Mouse (Mus musculus): ENCODE measurements around the gene Sh2d6. TPM values are rescaled to one million over a fixed set of nuclear protein-coding genes. Genes with fewer than 3 reads are reported as not detected.

The Sh2d6 gene
- total and polyA plus RNA-seq, 3 experiments: 0.21 TPM; not detected in 2

DNA sequence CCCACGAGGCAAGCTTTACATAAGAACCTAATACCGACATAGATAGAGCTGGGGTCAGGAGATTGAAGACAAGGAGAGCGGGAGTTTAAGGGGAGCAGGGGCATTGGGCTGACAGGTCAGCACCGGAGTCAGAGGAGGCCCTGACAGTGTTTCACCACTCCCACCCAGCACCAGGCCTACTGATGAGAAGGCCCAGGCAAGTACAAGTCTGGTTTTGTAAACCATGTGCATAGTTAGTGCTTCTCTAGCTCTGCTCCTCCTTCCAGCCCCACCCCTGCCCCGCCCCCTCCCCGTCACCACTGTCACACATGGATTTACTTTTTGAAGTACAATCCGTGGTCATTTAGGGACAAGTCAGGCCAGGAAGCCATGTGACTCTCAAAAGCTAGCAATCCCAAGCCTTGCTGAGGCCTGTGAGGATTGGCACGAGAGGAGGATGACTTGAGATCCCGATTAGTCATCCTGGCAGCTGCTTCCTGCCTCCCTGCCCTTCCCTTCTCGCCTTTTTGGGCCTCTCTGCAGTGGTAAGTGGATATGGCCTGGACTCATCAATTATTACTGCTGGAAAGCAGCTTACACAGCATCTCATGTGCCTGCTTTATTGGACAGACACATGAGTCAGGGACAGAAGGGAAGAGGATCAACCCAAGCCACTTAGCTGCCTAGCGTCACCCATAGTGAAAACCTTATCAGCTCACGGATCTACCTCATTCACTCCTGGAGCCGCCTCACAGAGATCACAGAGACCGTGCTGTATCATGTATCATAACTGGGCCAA, 48.1 kb downstream of the Sh2d6 start:
- Histone ChIP-seq H3K9ac (ENCODE audit: low read depth, low read length) (no peak overlapping the region), H3K27me3 (ENCODE audit: control insufficient read depth, insufficient read depth, low read length) (no peaks in the 10 kb centered on the region), H3K4me3 (no peak overlapping the region), H3K36me3 (ENCODE audit: control insufficient read depth, insufficient read depth, low read length) (no peaks in the 10 kb centered on the region), H3K4me1 (ENCODE audit: control insufficient read depth, insufficient read depth, low read length) (peaks cover 12% of the 10 kb centered on the region), H3K79me2 (replicated peaks; ENCODE audit: control insufficient read depth, insufficient read depth, low read length) (no peaks in the 10 kb centered on the region), H3K27ac (peak overlapping the region; percentile 64)
- intact Hi-C loops (cut with DNase I): loop anchor here (2.0 kb wide), 1 partner anchor 39 kb away; no protein-coding TSS in a partner anchor
- peak; percentile 73; the same call in 1 of the 2 replicates for TF ChIP-seq EP300 (IDR thresholded peaks at IDR 0.05; ENCODE audit: insufficient read depth, low read depth, low read length)
- no peak for TF ChIP-seq CTCF (IDR thresholded peaks at IDR 0.05)
- no peak for TF ChIP-seq POLR2A (IDR thresholded peaks at IDR 0.05; ENCODE audit: insufficient read depth, low read depth, low read length)
- peak; percentile 51 to 71 for DNase-seq
- WGBS: 42% methylated on average over 14 of the region's 14 CpGs

GRCm38 (mm10) chr6:72466171-72466570, 55.3 kb downstream of the Sh2d6 start:
- no peaks in the 10 kb centered on the region for H3K79me2 ChIP-seq (replicated peaks; ENCODE audit: control insufficient read depth, insufficient read depth, low read length)
- WGBS: 88% methylated on average over 4 of the region's 4 CpGs
- no peak overlapping the region for H3K4me3 ChIP-seq
- H3K36me3 ChIP-seq (ENCODE audit: control insufficient read depth, insufficient read depth, low read length): no peaks in the 10 kb centered on the region
- no peak for TF ChIP-seq CTCF (IDR thresholded peaks at IDR 0.05)
- no peak overlapping the region for H3K9ac ChIP-seq (ENCODE audit: low read depth, low read length)
- no peak for DNase-seq
- H3K4me1 ChIP-seq (ENCODE audit: control insufficient read depth, insufficient read depth, low read length): peaks cover 7% of the 10 kb centered on the region
- H3K27ac ChIP-seq: peak overlapping the region; percentile 26; the same call in 1 of the 2 replicates
- intact Hi-C loops (cut with DNase I): no loop called here
- H3K27me3 ChIP-seq (ENCODE audit: control insufficient read depth, insufficient read depth, low read length): no peaks in the 10 kb centered on the region

GRCm38 (mm10) chr6:72465361-72466157, 55.9 kb downstream of the Sh2d6 start:
- H3K27ac ChIP-seq: peak overlapping the region; percentile 55
- TF ChIP-seq EP300 (IDR thresholded peaks at IDR 0.05; ENCODE audit: insufficient read depth, low read depth, low read length) (no peak), POLR2A (IDR thresholded peaks at IDR 0.05; ENCODE audit: insufficient read depth, low read depth, low read length) (no peak), CTCF (IDR thresholded peaks at IDR 0.05) (no peak)

More at GRCm38 (mm10) chr6:72465361-72466157, 55.9 kb downstream of the Sh2d6 start:
- H3K79me2 ChIP-seq (replicated peaks; ENCODE audit: control insufficient read depth, insufficient read depth, low read length): no peaks in the 10 kb centered on the region
- H3K27me3 ChIP-seq (ENCODE audit: control insufficient read depth, insufficient read depth, low read length): no peaks in the 10 kb centered on the region
- no peaks in the 10 kb centered on the region for H3K36me3 ChIP-seq (ENCODE audit: control insufficient read depth, insufficient read depth, low read length)
- intact Hi-C loops (cut with DNase I): no loop called here
- H3K9ac ChIP-seq (ENCODE audit: low read depth, low read length): no peak overlapping the region
- WGBS: 68% methylated on average over 8 of the region's 8 CpGs
- peaks cover 8% of the 10 kb centered on the region for H3K4me1 ChIP-seq (ENCODE audit: control insufficient read depth, insufficient read depth, low read length)
- peak; percentile 41 to 46 for DNase-seq
- H3K4me3 ChIP-seq: no peak overlapping the region

Other genes with a start within 250 kb of the Sh2d6 start
- gene Sftpb, start 217.1 kb downstream of the Sh2d6 start, total RNA-seq (2021): not detected
- 9.1 TPM in 1 of 2 replicates, not detected in the other for gene Sftpb, start 217.1 kb downstream of the Sh2d6 start, polyA plus RNA-seq (2012; rRNA removed)
- 10 to 100 TPM; 14.9 to 17.7 TPM for gene Usp39, start 176.5 kb downstream of the Sh2d6 start, total RNA-seq (2021)
- gene Usp39, start 176.5 kb downstream of the Sh2d6 start, polyA plus RNA-seq (2012; rRNA removed): 11.4 and 19.0 TPM in 2 replicates
- gene 0610030E20Rik, start 174.4 kb downstream of the Sh2d6 start, total RNA-seq (2021): 1 to 10 TPM; 8.2 to 9.1 TPM
- gene 0610030E20Rik, start 174.4 kb downstream of the Sh2d6 start, polyA plus RNA-seq (2012; rRNA removed): 8.7 and 13.6 TPM in 2 replicates
- 10 to 100 TPM; 22.7 to 22.8 TPM for gene Tmem150a, start 166.3 kb downstream of the Sh2d6 start, total RNA-seq (2021)
- gene Tmem150a, start 166.3 kb downstream of the Sh2d6 start, polyA plus RNA-seq (2012; rRNA removed): 79.2 and 86.9 TPM in 2 replicates
- gene Rnf181, start 154.8 kb downstream of the Sh2d6 start, total RNA-seq (2021): 10 to 100 TPM; 36.0 to 40.7 TPM
- gene Rnf181, start 154.8 kb downstream of the Sh2d6 start, polyA plus RNA-seq (2012; rRNA removed): 44.0 and 56.6 TPM in 2 replicates
- gene Vamp5, start 141.2 kb downstream of the Sh2d6 start, total RNA-seq (2021): 10 to 100 TPM; 49.3 to 58.3 TPM
- 99.6 and 116 TPM in 2 replicates for gene Vamp5, start 141.2 kb downstream of the Sh2d6 start, polyA plus RNA-seq (2012; rRNA removed)
- 10 to 100 TPM; 69.3 to 78.8 TPM for gene Vamp8, start 131.0 kb downstream of the Sh2d6 start, total RNA-seq (2021)
- gene Vamp8, start 131.0 kb downstream of the Sh2d6 start, polyA plus RNA-seq (2012; rRNA removed): 85.6 and 112 TPM in 2 replicates
- gene Ggcx, start 107.4 kb downstream of the Sh2d6 start, total RNA-seq (2021): 10 to 100 TPM; 30.4 to 32.5 TPM
- 19.3 and 26.1 TPM in 2 replicates for gene Ggcx, start 107.4 kb downstream of the Sh2d6 start, polyA plus RNA-seq (2012; rRNA removed)
- 100 to 1,000 TPM; 129 to 151 TPM for gene Mat2a, start 82.1 kb downstream of the Sh2d6 start, total RNA-seq (2021)
- gene Mat2a, start 82.1 kb downstream of the Sh2d6 start, polyA plus RNA-seq (2012; rRNA removed): 93.0 and 162 TPM in 2 replicates
- 10 to 100 TPM in 1 of 2 experiments, 1 to 10 TPM in 1; 9.5 to 10.8 TPM for gene Capg, start 22.7 kb upstream of the Sh2d6 start, total RNA-seq (2021)
- gene Capg, start 22.7 kb upstream of the Sh2d6 start, polyA plus RNA-seq (2012; rRNA removed): 12.6 and 16.1 TPM in 2 replicates
- 10 to 100 TPM; 12.8 to 16.5 TPM for gene Elmod3, start 76.7 kb upstream of the Sh2d6 start, total RNA-seq (2021)
- 25.5 and 32.8 TPM in 2 replicates for gene Elmod3, start 76.7 kb upstream of the Sh2d6 start, polyA plus RNA-seq (2012; rRNA removed)
- 100 to 1,000 TPM; 155 to 181 TPM for gene Retsat, start 76.8 kb upstream of the Sh2d6 start, total RNA-seq (2021)
- gene Retsat, start 76.8 kb upstream of the Sh2d6 start, polyA plus RNA-seq (2012; rRNA removed): 57.1 and 83.3 TPM in 2 replicates
- 10 to 100 TPM; 60.1 to 68.0 TPM for gene Tgoln1, start 95.3 kb upstream of the Sh2d6 start, total RNA-seq (2021)
- 29.0 and 55.7 TPM in 2 replicates for gene Tgoln1, start 95.3 kb upstream of the Sh2d6 start, polyA plus RNA-seq (2012; rRNA removed)